Mouse (Mus musculus): ENCODE results near the gene Zfp597. TPM values are rescaled to one million over a fixed set of nuclear protein-coding genes. Genes with fewer than 3 reads are reported as not detected.

Gene Zfp597
- total RNA-seq (2017), result 9.1 and 10.3 TPM in 2 replicates

DNA sequence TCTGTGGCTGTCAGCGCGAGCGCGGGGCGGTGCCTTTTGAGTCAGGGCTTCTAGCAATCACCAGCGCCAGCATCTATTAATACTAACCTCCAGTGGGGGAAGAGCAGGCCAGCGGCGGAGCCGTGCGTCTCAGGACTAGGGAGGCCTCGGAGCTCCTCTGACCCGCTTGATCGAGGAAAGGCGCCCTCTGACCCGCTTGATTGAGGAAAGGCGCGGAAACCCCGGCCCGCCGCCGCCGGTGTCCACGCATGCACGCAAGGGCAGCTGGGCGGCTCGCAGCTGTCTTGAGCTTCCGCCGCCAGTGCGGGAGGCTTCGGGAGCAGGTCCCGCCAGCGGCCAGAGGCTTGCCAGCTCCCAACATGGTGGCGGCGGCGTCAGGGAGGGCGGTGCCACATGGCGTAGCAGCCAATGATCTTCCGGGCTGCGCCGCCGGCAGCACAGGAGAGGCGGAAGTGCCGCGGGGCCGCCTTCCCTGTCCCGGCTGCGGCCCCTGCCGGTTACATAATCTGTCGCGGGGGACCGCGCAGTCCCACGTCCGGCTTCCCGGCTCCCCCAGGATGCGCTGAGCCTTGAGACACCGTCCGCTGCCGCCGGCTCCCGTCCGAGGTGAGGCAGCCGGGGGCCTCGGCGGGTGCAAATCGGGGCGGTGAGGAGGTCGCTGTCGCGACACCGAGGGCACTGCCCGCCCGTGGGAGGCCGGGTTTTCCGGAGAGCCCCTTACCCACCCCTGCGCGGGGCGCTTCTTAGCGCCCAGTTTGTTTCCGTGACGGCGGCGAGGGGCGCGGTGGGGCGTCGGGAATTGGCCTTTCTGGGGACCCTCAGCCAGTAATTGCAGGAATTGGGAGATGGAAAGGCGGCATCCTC lies at the start of gene Zfp597, which contains the start of gene Gm20695:
Gene Zfp597 (minus strand): TSS at position 361 of the 864 bp plus-strand sequence.
Gene Gm20695 (plus strand): TSS at position 448 of the 864 bp plus-strand sequence.
- ATAC-seq (replicated peaks; ENCODE audit: low read depth, poor library complexity, severe bottlenecking), result peak; percentile 96

GRCm38 (mm10) chr16:3934091-3934490 lies 49.7 kb upstream of the Zfp597 start:
- ATAC-seq (replicated peaks; ENCODE audit: low read depth, poor library complexity, severe bottlenecking), result no peak

GRCm38 (mm10) chr16:3933536-3933935 lies 49.2 kb upstream of the Zfp597 start:
- ATAC-seq (replicated peaks; ENCODE audit: low read depth, poor library complexity, severe bottlenecking), result no peak

GRCm38 (mm10) chr16:3929151-3929550 lies 44.8 kb upstream of the Zfp597 start:
- peak; percentile 94 for ATAC-seq (replicated peaks; ENCODE audit: low read depth, poor library complexity, severe bottlenecking)

GRCm38 (mm10) chr16:3928582-3928981 lies 44.2 kb upstream of the Zfp597 start:
- ATAC-seq (replicated peaks; ENCODE audit: low read depth, poor library complexity, severe bottlenecking), result no peak

- ATAC-seq (replicated peaks; ENCODE audit: low read depth, poor library complexity, severe bottlenecking), result no peak
Measured at GRCm38 (mm10) chr16:3923966-3924365, 39.6 kb upstream of the Zfp597 start.

- ATAC-seq (replicated peaks; ENCODE audit: low read depth, poor library complexity, severe bottlenecking), result no peak
Measured at GRCm38 (mm10) chr16:3923515-3923914, 39.2 kb upstream of the Zfp597 start.

DNA sequence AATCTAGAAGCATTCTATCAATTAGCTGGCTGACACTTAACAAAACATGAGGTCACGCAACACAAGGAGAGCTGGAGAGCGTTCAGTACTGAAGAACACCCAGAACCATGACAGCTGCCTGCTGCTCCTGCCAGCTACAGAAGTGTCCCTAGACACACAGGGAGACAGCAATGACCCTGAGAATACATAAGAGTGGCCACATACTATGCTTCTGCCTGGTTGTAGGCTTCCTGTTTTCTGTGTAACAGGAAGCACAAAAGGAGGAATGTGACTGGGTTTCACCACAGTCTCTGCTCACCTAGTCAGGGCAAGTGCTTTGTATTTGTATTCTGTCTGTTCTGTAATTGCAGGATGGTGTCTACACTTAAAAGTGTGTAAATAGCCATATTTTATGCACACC lies 36.4 kb upstream of the Zfp597 start:
- ATAC-seq (replicated peaks; ENCODE audit: low read depth, poor library complexity, severe bottlenecking), result no peak; the same call in 1 of the 2 replicates

GRCm38 (mm10) chr16:3909118-3909517 lies 24.8 kb upstream of the Zfp597 start:
- no peak for ATAC-seq (replicated peaks; ENCODE audit: low read depth, poor library complexity, severe bottlenecking)

GRCm38 (mm10) chr16:3908537-3909111 lies 24.3 kb upstream of the Zfp597 start, which contains the start of the genes 1700037C18Rik and Cluap1:
Gene 1700037C18Rik, minus strand, starts transcription at chr16:3908689.
Gene Cluap1, plus strand, starts transcription at chr16:3908801.
- peak; percentile 93 for ATAC-seq (replicated peaks; ENCODE audit: low read depth, poor library complexity, severe bottlenecking)

- ATAC-seq (replicated peaks; ENCODE audit: low read depth, poor library complexity, severe bottlenecking), result no peak
Measured at GRCm38 (mm10) chr16:3907471-3907870, 23.1 kb upstream of the Zfp597 start.

DNA sequence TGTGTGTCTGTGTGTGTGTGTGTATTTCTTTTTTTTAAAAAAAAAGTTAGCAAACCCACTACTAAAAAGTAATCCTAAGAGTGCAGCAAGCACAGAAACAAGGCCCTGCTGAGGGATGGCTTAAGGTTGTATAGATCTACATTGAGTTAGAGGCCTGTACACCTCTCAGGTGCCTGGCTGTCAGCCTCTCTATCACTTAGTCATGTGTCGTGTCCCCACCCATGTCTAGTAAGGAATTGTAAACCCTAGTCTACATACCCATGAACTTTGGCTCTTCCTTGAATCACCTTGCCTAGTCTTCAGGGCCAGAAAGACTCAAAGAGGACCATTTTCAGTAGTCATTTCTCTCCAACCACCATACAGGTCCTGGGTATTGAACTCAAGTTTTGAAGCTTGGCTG lies 12.2 kb upstream of the Zfp597 start:
- no peak for ATAC-seq (replicated peaks; ENCODE audit: low read depth, poor library complexity, severe bottlenecking)

- ATAC-seq (replicated peaks; ENCODE audit: low read depth, poor library complexity, severe bottlenecking), result no peak
Measured at GRCm38 (mm10) chr16:3896046-3896445, 11.7 kb upstream of the Zfp597 start.

GRCm38 (mm10) chr16:3895173-3895792 lies 10.9 kb upstream of the Zfp597 start:
- peak; percentile 92 for ATAC-seq (replicated peaks; ENCODE audit: low read depth, poor library complexity, severe bottlenecking)

DNA sequence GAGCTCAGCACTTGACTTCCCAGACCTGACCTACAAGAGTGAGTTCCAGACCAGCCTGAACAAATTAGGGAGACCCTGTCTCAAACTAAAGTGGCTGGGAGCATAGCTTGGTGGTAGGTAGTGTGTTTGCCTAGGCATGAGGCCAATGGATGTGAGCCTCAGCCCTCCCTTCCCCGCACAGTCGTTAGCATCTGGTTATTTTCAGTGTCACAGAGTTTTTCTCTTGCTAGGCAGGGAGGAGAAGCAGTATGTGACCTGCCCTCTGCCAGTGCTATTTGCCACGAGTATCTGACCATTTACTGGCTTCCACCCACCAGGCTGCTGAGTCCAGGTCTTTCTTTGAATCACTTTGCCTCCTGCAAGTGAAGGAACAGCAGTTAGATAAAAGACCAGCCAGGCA lies 9.4 kb upstream of the Zfp597 start:
- ATAC-seq (replicated peaks; ENCODE audit: low read depth, poor library complexity, severe bottlenecking), result no peak

- no peak for ATAC-seq (replicated peaks; ENCODE audit: low read depth, poor library complexity, severe bottlenecking)
Measured at GRCm38 (mm10) chr16:3891621-3892295, 7.4 kb upstream of the Zfp597 start.

DNA sequence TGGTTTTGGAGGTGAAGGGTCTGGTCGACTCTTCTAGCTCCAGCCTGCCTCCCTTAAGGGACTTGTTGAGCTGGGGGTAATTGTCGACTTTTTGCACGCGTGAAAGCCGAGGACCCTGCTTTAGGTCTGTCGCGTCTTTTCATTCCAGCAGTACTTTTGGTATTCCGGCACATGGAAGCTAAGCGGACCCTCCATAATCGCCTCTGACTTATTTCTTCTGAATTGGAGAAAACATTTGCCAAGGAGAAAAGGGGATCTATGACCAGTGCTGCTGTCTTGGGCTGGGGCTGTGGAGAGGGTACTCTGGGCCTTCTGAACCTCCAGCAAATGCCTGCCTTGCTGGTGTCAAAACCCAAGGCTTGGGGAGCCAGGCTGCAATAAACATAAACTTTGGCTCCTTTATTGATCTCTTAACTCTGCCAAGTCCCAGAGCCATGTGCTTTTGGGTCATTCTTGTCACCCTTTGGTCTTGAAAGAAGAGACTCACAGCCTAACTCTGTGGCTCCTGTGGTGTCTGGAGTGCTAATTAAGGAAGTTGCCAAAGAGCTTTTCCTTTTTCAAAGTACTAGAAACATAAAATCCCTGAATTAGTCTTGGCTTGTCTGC lies 807 bp upstream of the Zfp597 start:
- ATAC-seq (replicated peaks; ENCODE audit: low read depth, poor library complexity, severe bottlenecking), result peak; percentile 33

- no peak for ATAC-seq (replicated peaks; ENCODE audit: low read depth, poor library complexity, severe bottlenecking)
Measured at GRCm38 (mm10) chr16:3876346-3876745, 8.0 kb downstream of the Zfp597 start.

DNA sequence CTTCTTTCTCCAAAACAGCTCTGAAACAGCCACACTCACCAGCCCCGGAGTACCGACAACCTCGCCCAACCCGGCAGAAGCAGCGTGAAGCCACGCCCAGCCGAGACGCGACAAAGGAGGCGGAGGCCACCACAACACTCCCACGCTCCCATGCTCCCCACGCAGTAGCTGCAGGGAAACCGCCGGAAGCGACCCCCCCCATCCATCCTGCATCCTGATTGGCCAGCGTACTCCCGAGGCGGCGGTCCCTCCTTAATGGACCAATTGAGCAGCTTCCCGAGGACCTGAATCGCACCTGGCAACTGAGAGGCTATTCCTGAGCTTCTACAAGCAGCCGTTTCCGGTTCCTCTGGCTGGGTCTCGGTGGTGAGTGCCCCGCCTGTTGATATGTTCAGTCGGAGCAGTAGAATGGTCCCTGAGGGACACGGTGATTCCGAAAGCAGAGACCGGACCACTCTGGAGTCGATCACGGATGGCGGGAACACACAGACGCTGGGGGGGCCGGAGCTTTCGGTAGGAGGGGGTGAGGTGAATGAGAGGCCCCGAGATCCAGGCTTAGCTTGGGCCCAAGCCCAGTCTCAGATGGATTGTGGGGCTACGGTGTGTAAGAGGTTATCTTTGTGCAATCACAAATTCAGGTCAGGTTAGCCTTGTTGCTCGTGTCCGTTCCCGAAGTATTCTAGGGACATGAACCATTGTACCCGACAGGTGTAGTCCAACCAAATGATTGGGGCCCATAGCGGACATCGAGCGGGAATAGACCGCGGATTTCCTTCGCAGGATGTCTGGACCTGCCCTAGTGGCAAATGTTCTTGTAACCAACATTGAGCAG lies 11.9 kb downstream of the Zfp597 start, which contains the start of gene Naa60:
Gene Naa60 (plus strand): TSS at position 160 of the 832 bp plus-strand sequence.
- peak; percentile 97 for ATAC-seq (replicated peaks; ENCODE audit: low read depth, poor library complexity, severe bottlenecking)
